Mouse (Mus musculus): Measurements from ENCODE around the gene Plekhn1. TPM values are rescaled to one million over a fixed set of nuclear protein-coding genes. Genes with fewer than 3 reads are reported as not detected.
A peak's percentile ranks its signal among the peaks of the same experiment; 100 is the strongest.

Gene Plekhn1
- 20.1 and 20.2 TPM in 2 replicates for polyA plus RNA-seq (2014; fragmentation: Nextera tagmentation; extraction: Ambion mirVana)

- Histone ChIP-seq H3K4me3 (ENCODE audit: low read depth, low read length) (peak within 1 kb of the TSS; percentile 91), H3K9ac (ENCODE audit: low read length) (peak within 1 kb of the TSS; percentile 75), H3K4me2 (ENCODE audit: low read depth, severe bottlenecking) (peak within 1 kb of the TSS; percentile 94), H3K9me3 (ENCODE audit: control insufficient read depth, low read length) (no peaks in the 10 kb centered on the region), H3K4me1 (ENCODE audit: control insufficient read depth, insufficient read depth, low read length) (peaks cover 6% of the 10 kb centered on the region), H3K27ac (replicated peaks; ENCODE audit: low read depth, low read length) (peak within 1 kb of the TSS; percentile 73), H3K27me3 (ENCODE audit: control insufficient read depth, insufficient read depth, low read length) (no peaks in the 10 kb centered on the region), H3K36me3 (ENCODE audit: control insufficient read depth, insufficient read depth, low read length) (peaks cover 35% of the 10 kb centered on the region)
- ATAC-seq (ENCODE audit: insufficient number of reproducible peaks, low FRiP score, low TSS enrichment, low read depth) (peak; percentile 48), DNase-seq (ENCODE audit: low spot score) (peak; percentile 87)
- under 1% methylated on average over 39 of the region's 48 CpGs for WGBS
Measured at GRCm38 (mm10) chr4:156234701-156235213, at the start of gene Plekhn1. Plekhn1 (minus strand) TSS chr4:156234857.

DNA sequence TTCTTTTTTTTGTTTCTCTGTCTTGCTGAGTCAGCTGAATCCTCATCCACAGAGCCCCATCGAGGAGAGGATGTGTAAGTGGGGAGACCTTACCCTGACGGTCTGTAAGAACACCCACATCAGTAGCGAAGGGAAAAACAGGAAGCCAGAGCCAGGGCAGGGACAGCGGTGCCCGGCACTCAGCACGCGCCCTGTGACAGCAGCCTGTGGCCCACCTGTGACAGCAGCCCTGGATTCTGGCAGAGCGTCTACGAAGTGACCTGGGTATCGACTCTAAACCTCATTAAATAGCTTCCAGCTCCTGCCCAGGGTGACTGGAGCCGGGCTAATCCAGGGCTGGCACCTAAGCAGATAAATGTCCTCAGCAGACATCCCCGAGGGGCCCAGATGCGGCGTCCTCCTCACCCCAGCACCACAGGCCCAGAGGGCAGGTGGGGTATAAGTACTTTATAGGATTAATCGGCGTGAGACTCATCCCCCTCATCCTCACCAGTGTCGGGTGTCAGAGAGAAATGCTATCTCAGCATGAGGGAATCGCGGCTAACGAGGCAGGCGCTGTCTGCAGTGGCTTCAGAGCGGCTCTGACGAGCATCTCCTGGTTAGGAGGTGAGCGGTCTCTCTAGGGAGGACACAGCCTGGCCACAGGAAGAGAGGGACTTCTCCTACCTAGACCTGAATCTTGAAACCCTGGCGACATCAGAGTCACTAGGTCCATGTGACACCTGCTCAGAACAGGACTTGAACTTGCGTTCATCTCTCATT lies 20.6 kb upstream of the Plekhn1 start, which contains the start of gene Samd11:
TSS of gene Samd11 (minus strand) at position 580 of the 762 bp plus-strand sequence.
- DNase-seq (ENCODE audit: low spot score) (no peak), ATAC-seq (ENCODE audit: insufficient number of reproducible peaks, low FRiP score, low TSS enrichment, low read depth) (peak; percentile 72; the same call in 1 of the 2 replicates)
- no peak within 1 kb of the TSS for H3K4me3 ChIP-seq (ENCODE audit: low read depth, low read length)
- H3K27me3 ChIP-seq (ENCODE audit: control insufficient read depth, insufficient read depth, low read length), result peaks cover 24% of the 10 kb centered on the region
- no peak within 1 kb of the TSS for H3K27ac ChIP-seq (replicated peaks; ENCODE audit: low read depth, low read length)
- H3K4me1 ChIP-seq (ENCODE audit: control insufficient read depth, insufficient read depth, low read length), result no peaks in the 10 kb centered on the region
- no peak within 1 kb of the TSS for H3K9ac ChIP-seq (ENCODE audit: low read length)
- H3K4me2 ChIP-seq (ENCODE audit: low read depth, severe bottlenecking), result no peak within 1 kb of the TSS
- no peaks in the 10 kb centered on the region for H3K9me3 ChIP-seq (ENCODE audit: control insufficient read depth, low read length)
- H3K36me3 ChIP-seq (ENCODE audit: control insufficient read depth, insufficient read depth, low read length), result no peaks in the 10 kb centered on the region
- WGBS, result 2% methylated on average over 26 of the region's 26 CpGs

DNA sequence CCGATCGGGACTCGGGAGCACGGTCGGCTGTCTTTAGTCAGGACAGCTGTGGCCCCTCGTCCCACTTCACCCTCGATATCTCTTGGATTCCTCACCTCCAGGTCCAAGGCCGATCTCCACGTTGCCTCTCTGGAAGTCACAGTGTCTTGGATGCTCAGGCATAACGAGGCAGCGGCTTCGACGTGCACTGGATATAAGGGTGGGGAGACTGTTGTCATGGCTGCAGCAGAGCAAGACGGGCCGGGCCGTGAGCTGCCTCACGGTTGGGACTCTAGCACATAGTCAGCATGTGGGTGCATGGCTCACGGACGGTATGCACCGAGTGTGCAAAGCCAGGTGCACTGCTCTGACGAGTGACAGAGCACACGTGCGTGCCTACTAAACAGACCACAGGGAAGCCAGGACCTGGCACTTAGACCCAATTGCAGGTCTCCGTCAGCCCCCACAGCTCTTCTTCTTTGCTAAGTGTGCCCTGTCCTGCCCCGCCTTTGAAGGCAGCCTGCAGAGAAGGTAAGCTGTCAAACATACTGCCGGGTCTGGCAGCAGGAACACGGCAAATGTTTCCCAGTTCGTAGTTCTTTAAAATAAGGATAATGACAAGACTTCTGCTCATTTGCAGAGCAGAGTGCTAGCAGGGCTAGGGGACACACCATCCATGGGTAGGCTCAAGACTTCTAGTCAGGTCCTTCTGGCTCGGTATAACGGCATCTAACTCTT lies 19.9 kb upstream of the Plekhn1 start:
- WGBS, result 2% methylated on average over 25 of the region's 30 CpGs
- H3K4me3 ChIP-seq (ENCODE audit: low read depth, low read length), result 0 out of 2 replicates have a peak overlapping the region, but pooled peaks have one; percentile 3
- H3K4me1 ChIP-seq (ENCODE audit: control insufficient read depth, insufficient read depth, low read length), result no peaks in the 10 kb centered on the region
- H3K27ac ChIP-seq (replicated peaks; ENCODE audit: low read depth, low read length), result no peak overlapping the region
- DNase-seq (ENCODE audit: low spot score) (peak; percentile 56), ATAC-seq (ENCODE audit: insufficient number of reproducible peaks, low FRiP score, low TSS enrichment, low read depth) (peak; percentile 66)
- no peaks in the 10 kb centered on the region for H3K9me3 ChIP-seq (ENCODE audit: control insufficient read depth, low read length)
- H3K36me3 ChIP-seq (ENCODE audit: control insufficient read depth, insufficient read depth, low read length), result no peaks in the 10 kb centered on the region
- peaks cover 24% of the 10 kb centered on the region for H3K27me3 ChIP-seq (ENCODE audit: control insufficient read depth, insufficient read depth, low read length)
- no peak overlapping the region for H3K4me2 ChIP-seq (ENCODE audit: low read depth, severe bottlenecking)
- H3K9ac ChIP-seq (ENCODE audit: low read length), result no peak overlapping the region

DNA sequence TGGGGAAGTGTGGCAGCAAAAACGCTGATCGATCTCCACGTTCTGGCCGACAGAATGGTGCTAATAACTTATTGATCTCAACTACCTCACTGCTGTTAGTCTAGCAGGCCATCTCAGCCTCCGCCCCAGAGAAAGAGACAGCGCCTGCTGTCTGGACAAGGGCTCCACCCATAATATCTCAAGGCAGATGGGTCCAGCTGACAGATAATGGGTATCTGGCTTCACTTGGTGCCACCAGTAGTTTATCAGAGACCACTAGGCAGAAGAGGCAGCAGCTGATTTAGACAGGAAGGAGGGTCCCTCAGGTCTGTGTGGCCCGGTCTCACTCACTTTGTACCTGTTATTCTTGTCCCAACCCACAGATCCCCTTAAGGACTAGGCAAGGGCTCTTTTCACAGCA lies 18.4 kb upstream of the Plekhn1 start:
- H3K4me2 ChIP-seq (ENCODE audit: low read depth, severe bottlenecking), result no peak overlapping the region
- H3K27me3 ChIP-seq (ENCODE audit: control insufficient read depth, insufficient read depth, low read length), result peaks cover 24% of the 10 kb centered on the region
- H3K9me3 ChIP-seq (ENCODE audit: control insufficient read depth, low read length), result no peaks in the 10 kb centered on the region
- H3K9ac ChIP-seq (ENCODE audit: low read length), result no peak overlapping the region
- H3K4me1 ChIP-seq (ENCODE audit: control insufficient read depth, insufficient read depth, low read length), result no peaks in the 10 kb centered on the region
- H3K4me3 ChIP-seq (ENCODE audit: low read depth, low read length), result no peak overlapping the region
- peaks cover 4% of the 10 kb centered on the region; the same call in 1 of the 2 replicates for H3K36me3 ChIP-seq (ENCODE audit: control insufficient read depth, insufficient read depth, low read length)
- no peak for ATAC-seq (ENCODE audit: insufficient number of reproducible peaks, low FRiP score, low TSS enrichment, low read depth)
- DNase-seq (ENCODE audit: low spot score), result no peak
- no peak overlapping the region for H3K27ac ChIP-seq (replicated peaks; ENCODE audit: low read depth, low read length)
- WGBS, result 42% methylated on average over 7 of the region's 7 CpGs

- DNase-seq (ENCODE audit: low spot score) (no peak), ATAC-seq (ENCODE audit: insufficient number of reproducible peaks, low FRiP score, low TSS enrichment, low read depth) (0 out of 2 replicates have a peak, but pooled peaks have one; percentile 9)
- Histone ChIP-seq H3K4me3 (ENCODE audit: low read depth, low read length) (no peak overlapping the region), H3K9me3 (ENCODE audit: control insufficient read depth, low read length) (no peaks in the 10 kb centered on the region), H3K36me3 (ENCODE audit: control insufficient read depth, insufficient read depth, low read length) (peaks cover 4% of the 10 kb centered on the region; the same call in 1 of the 2 replicates), H3K9ac (ENCODE audit: low read length) (no peak overlapping the region), H3K4me1 (ENCODE audit: control insufficient read depth, insufficient read depth, low read length) (no peaks in the 10 kb centered on the region), H3K4me2 (ENCODE audit: low read depth, severe bottlenecking) (no peak overlapping the region), H3K27me3 (ENCODE audit: control insufficient read depth, insufficient read depth, low read length) (peaks cover 24% of the 10 kb centered on the region), H3K27ac (replicated peaks; ENCODE audit: low read depth, low read length) (no peak overlapping the region)
- WGBS, result 39% methylated on average over 3 of the region's 3 CpGs
Measured at GRCm38 (mm10) chr4:156252619-156253018, 18.0 kb upstream of the Plekhn1 start.

GRCm38 (mm10) chr4:156252140-156252539 lies 17.5 kb upstream of the Plekhn1 start:
- Histone ChIP-seq H3K27me3 (ENCODE audit: control insufficient read depth, insufficient read depth, low read length) (peaks cover 24% of the 10 kb centered on the region), H3K4me1 (ENCODE audit: control insufficient read depth, insufficient read depth, low read length) (no peaks in the 10 kb centered on the region), H3K9me3 (ENCODE audit: control insufficient read depth, low read length) (no peaks in the 10 kb centered on the region), H3K9ac (ENCODE audit: low read length) (no peak overlapping the region), H3K36me3 (ENCODE audit: control insufficient read depth, insufficient read depth, low read length) (peaks cover 5% of the 10 kb centered on the region; the same call in 1 of the 2 replicates), H3K4me2 (ENCODE audit: low read depth, severe bottlenecking) (no peak overlapping the region), H3K27ac (replicated peaks; ENCODE audit: low read depth, low read length) (no peak overlapping the region), H3K4me3 (ENCODE audit: low read depth, low read length) (no peak overlapping the region)
- ATAC-seq (ENCODE audit: insufficient number of reproducible peaks, low FRiP score, low TSS enrichment, low read depth) (no peak), DNase-seq (ENCODE audit: low spot score) (no peak)
- 30% methylated on average over 7 of the region's 7 CpGs for WGBS

GRCm38 (mm10) chr4:156251081-156251480 lies 16.4 kb upstream of the Plekhn1 start:
- H3K9ac ChIP-seq (ENCODE audit: low read length), result no peak overlapping the region
- H3K36me3 ChIP-seq (ENCODE audit: control insufficient read depth, insufficient read depth, low read length), result peaks cover 11% of the 10 kb centered on the region; the same call in 1 of the 2 replicates
- no peak for DNase-seq (ENCODE audit: low spot score)
- H3K27ac ChIP-seq (replicated peaks; ENCODE audit: low read depth, low read length), result no peak overlapping the region
- H3K27me3 ChIP-seq (ENCODE audit: control insufficient read depth, insufficient read depth, low read length), result peaks cover 24% of the 10 kb centered on the region
- 76% methylated on average over 8 of the region's 8 CpGs for WGBS
- ATAC-seq (ENCODE audit: insufficient number of reproducible peaks, low FRiP score, low TSS enrichment, low read depth), result no peak
- no peaks in the 10 kb centered on the region for H3K9me3 ChIP-seq (ENCODE audit: control insufficient read depth, low read length)
- no peaks in the 10 kb centered on the region for H3K4me1 ChIP-seq (ENCODE audit: control insufficient read depth, insufficient read depth, low read length)
- no peak overlapping the region for H3K4me2 ChIP-seq (ENCODE audit: low read depth, severe bottlenecking)
- no peak overlapping the region for H3K4me3 ChIP-seq (ENCODE audit: low read depth, low read length)

DNA sequence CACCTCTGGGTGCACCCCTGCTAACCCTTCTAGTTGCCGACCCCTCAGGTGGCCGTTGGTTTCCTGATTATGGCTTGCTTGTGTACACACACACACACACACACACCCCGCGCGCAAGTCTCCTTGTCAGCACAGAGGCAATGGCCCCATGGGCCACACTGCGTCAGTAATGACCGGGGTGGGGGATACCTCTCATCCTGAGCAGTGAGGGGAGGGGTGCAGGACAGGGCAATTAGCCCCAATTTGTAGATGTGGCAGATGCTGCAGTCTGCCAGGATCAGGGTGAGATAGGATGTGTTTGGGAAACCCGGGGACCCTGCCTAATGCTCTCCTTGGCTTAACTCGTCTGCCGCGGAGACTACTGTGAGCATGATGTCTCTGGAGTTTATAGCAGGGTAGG lies 14.9 kb upstream of the Plekhn1 start:
- ATAC-seq (ENCODE audit: insufficient number of reproducible peaks, low FRiP score, low TSS enrichment, low read depth) (no peak; the same call in 1 of the 2 replicates), DNase-seq (ENCODE audit: low spot score) (no peak)
- H3K27ac ChIP-seq (replicated peaks; ENCODE audit: low read depth, low read length), result no peak overlapping the region
- no peak overlapping the region for H3K4me2 ChIP-seq (ENCODE audit: low read depth, severe bottlenecking)
- H3K27me3 ChIP-seq (ENCODE audit: control insufficient read depth, insufficient read depth, low read length), result peaks cover 14% of the 10 kb centered on the region
- peaks cover 16% of the 10 kb centered on the region; the same call in 1 of the 2 replicates for H3K36me3 ChIP-seq (ENCODE audit: control insufficient read depth, insufficient read depth, low read length)
- no peak overlapping the region for H3K4me3 ChIP-seq (ENCODE audit: low read depth, low read length)
- H3K9ac ChIP-seq (ENCODE audit: low read length), result no peak overlapping the region
- H3K9me3 ChIP-seq (ENCODE audit: control insufficient read depth, low read length), result no peaks in the 10 kb centered on the region
- no peaks in the 10 kb centered on the region for H3K4me1 ChIP-seq (ENCODE audit: control insufficient read depth, insufficient read depth, low read length)
- WGBS, result 64% methylated on average over 11 of the region's 11 CpGs
